Mouse (Mus musculus): ENCODE measurements around the gene Fn3k.

Gene Fn3k

GRCm38 (mm10) chr11:121451753-121452635 lies 17.3 kb downstream of the Fn3k start, which contains the start of gene Tbcd:
Gene Tbcd (plus strand): TSS chr11:121451949.
- DNase-seq (ENCODE audit: low spot score): peak; percentile 98

GRCm38 (mm10) chr11:121457874-121458273 lies 23.2 kb downstream of the Fn3k start:
- no peak for DNase-seq (ENCODE audit: low spot score)

GRCm38 (mm10) chr11:121467408-121467807 lies 32.7 kb downstream of the Fn3k start:
- DNase-seq (ENCODE audit: low spot score): no peak

GRCm38 (mm10) chr11:121474831-121475230 lies 40.1 kb downstream of the Fn3k start:
- DNase-seq (ENCODE audit: low spot score): no peak

- DNase-seq (ENCODE audit: low spot score): peak; percentile 90
These were observed 41.1 kb downstream of the Fn3k start for GRCm38 (mm10) chr11:121475699-121476415.

GRCm38 (mm10) chr11:121479476-121480203 lies 44.9 kb downstream of the Fn3k start:
- no peak for DNase-seq (ENCODE audit: low spot score)

GRCm38 (mm10) chr11:121481129-121481528 lies 46.4 kb downstream of the Fn3k start:
- DNase-seq (ENCODE audit: low spot score): no peak

GRCm38 (mm10) chr11:121485882-121486281 lies 51.2 kb downstream of the Fn3k start:
- no peak for DNase-seq (ENCODE audit: low spot score)

- DNase-seq (ENCODE audit: low spot score): no peak
These were observed 55.9 kb downstream of the Fn3k start for GRCm38 (mm10) chr11:121490651-121491050.

Measured in MN1 (cell line).